Mouse (Mus musculus) cerebellum, adult 18-20 months (tissue): ENCODE data around the gene Pitpnm2.

Experiments used
- DNase-seq, 2 experiments: peaks; one replicate each; pipeline ENCODE4 v3.0.0; 2021

Gene Pitpnm2

GRCm38 (mm10) chr5:124115990-124116845 is 133.3 kb downstream of the Pitpnm2 start, which contains the start of gene Arl6ip4:
TSS of gene Arl6ip4 (plus strand) at chr5:124116089.
- DNase-seq = peak; percentile 63 to 82

- no peak for DNase-seq
These were observed 134.0 kb downstream of the Pitpnm2 start for GRCm38 (mm10) chr5:124115531-124115930.

GRCm38 (mm10) chr5:124114276-124115025 is 135.1 kb downstream of the Pitpnm2 start:
- DNase-seq = peak; percentile 21 to 26

- DNase-seq = peak; percentile 73
These were observed 136.5 kb downstream of the Pitpnm2 start for GRCm38 (mm10) chr5:124113030-124113429.

- DNase-seq = no peak
These were observed 137.0 kb downstream of the Pitpnm2 start for GRCm38 (mm10) chr5:124112531-124112930.

- peak; percentile 94 to 96 for DNase-seq
These were observed 137.6 kb downstream of the Pitpnm2 start, which contains the start of gene Ogfod2 for GRCm38 (mm10) chr5:124111742-124112497. TSS of gene Ogfod2 (plus strand) at chr5:124112297.

GRCm38 (mm10) chr5:124111077-124111741 is 138.4 kb downstream of the Pitpnm2 start:
- DNase-seq = peak; percentile 51 to 60

- DNase-seq = no peak
These were observed 146.0 kb downstream of the Pitpnm2 start for GRCm38 (mm10) chr5:124103552-124103951.

GRCm38 (mm10) chr5:124103020-124103419 is 146.5 kb downstream of the Pitpnm2 start:
- DNase-seq = no peak

- DNase-seq = no peak
These were observed 147.2 kb downstream of the Pitpnm2 start for GRCm38 (mm10) chr5:124102326-124102725.

GRCm38 (mm10) chr5:124100128-124101044 is 149.2 kb downstream of the Pitpnm2 start:
- no peak for DNase-seq

GRCm38 (mm10) chr5:124098923-124099322 is 150.6 kb downstream of the Pitpnm2 start:
- DNase-seq = no peak

GRCm38 (mm10) chr5:124095596-124096232 is 153.8 kb downstream of the Pitpnm2 start, which contains the start of gene Abcb9:
TSS of gene Abcb9 (minus strand) at chr5:124095798.
- peak; percentile 99 for DNase-seq

- peak in 1 of 2 experiments; percentile 57 for DNase-seq
These were observed 154.4 kb downstream of the Pitpnm2 start for GRCm38 (mm10) chr5:124095077-124095581.

- no peak for DNase-seq
These were observed 155.5 kb downstream of the Pitpnm2 start for GRCm38 (mm10) chr5:124093852-124094604.

GRCm38 (mm10) chr5:124093120-124093794 is 156.3 kb downstream of the Pitpnm2 start:
- DNase-seq = peak; percentile 79 to 85

GRCm38 (mm10) chr5:124091951-124092406 is 157.6 kb downstream of the Pitpnm2 start:
- DNase-seq = no peak

- DNase-seq = no peak
These were observed 159.7 kb downstream of the Pitpnm2 start for GRCm38 (mm10) chr5:124089868-124090267.

GRCm38 (mm10) chr5:124086876-124087275 is 162.7 kb downstream of the Pitpnm2 start:
- DNase-seq = no peak
